Mouse (Mus musculus) activated CD4-positive, CD25-positive, alpha-beta regulatory T cell (primary cell): Measurements from ENCODE around the gene Gm21776. TPM values are rescaled to one million over a fixed set of nuclear protein-coding genes. Genes with fewer than 3 reads are reported as not detected.

Source experiments
- polyA plus RNA-seq, 2 experiments: library from polyadenylated mRNA; unstranded; fragments of 100-300 nt; shearing (Covaris generic); gene quantifications; one replicate each; pipeline ENCODE4 v1.2.1; 2017

The Gm21776 gene
- polyA plus RNA-seq, result not detected

DNA sequence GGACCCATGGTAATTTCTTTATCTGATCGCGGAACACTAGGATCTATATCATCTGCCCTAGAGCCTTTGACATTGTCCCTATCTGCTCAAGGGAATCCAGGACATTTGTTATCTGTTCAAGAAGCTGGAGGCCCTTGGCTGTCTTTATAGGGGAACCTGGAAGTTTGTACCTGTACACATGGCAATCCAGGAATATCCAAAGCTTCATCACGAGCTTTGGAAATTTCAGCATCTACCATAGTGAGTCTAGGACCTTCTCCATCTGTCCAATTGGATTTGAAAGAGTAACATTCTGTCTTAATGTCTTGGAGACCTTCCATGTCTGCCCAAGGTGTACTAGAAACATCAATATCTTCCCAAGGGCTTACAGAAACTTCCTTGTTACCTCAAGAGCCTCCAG is at the start of gene Gm21776:
Gene Gm21776, plus strand, starts transcription at position 301 of the 400 bp plus-strand sequence.

